Comparison of ENCODE assay signal across 7 mouse cellular contexts in genomic region chr4:151043281-151043680, GRCm38 (mm10). TPM values are rescaled to one million over a fixed set of nuclear protein-coding genes. Genes with fewer than 3 reads are reported as not detected.
DNase-seq lines count a peak whose midpoint lies in the region; ATAC-seq and TF ChIP-seq lines count a peak whose summit lies in the region.

No protein-coding gene starts in this region.

- no peaks in the 10 kb centered on the region for H3K27me3 ChIP-seq in heart, embryonic 11.5 days (ENCODE audit: control insufficient read depth, insufficient read depth, low read length)
- no peaks in the 10 kb centered on the region for H3K27me3 ChIP-seq in kidney, embryonic 14.5 days (ENCODE audit: control insufficient read depth, insufficient read depth, low read length)
- H3K27me3 ChIP-seq in lung, postnatal 0 days (replicated peaks; ENCODE audit: insufficient read depth, low read length), result no peaks in the 10 kb centered on the region

- no peak for ATAC-seq in heart, embryonic 11.5 days (replicated peaks; ENCODE audit: insufficient number of reproducible peaks, low FRiP score, low TSS enrichment)
- ATAC-seq in kidney, embryonic 14.5 days (ENCODE audit: low FRiP score, low TSS enrichment), result no peak
- ATAC-seq in lung, postnatal 0 days, result peak; percentile 62
- ATAC-seq in erythroid progenitor cell, adult 5-6 weeks (replicated peaks; ENCODE audit: low FRiP score, poor library complexity, severe bottlenecking), result no peak

- no peak for TF ChIP-seq CTCF in lung, postnatal 0 days (IDR thresholded peaks at IDR 0.05)

- H3K4me1 ChIP-seq in heart, embryonic 11.5 days (ENCODE audit: control insufficient read depth, insufficient read depth, low read length), result peaks cover 11% of the 10 kb centered on the region; the same call in 1 of the 2 replicates
- peaks cover 8% of the 10 kb centered on the region for H3K4me1 ChIP-seq in kidney, embryonic 14.5 days (ENCODE audit: control insufficient read depth, insufficient read depth, low read length)
- peaks cover 5% of the 10 kb centered on the region; the same call in 1 of the 2 replicates for H3K4me1 ChIP-seq in lung, postnatal 0 days (ENCODE audit: insufficient read depth, low read depth, low read length)

- peak overlapping the region; percentile 67 for H3K4me3 ChIP-seq in heart, embryonic 11.5 days (ENCODE audit: low read depth, low read length)
- peak overlapping the region; percentile 61 for H3K4me3 ChIP-seq in kidney, embryonic 14.5 days (ENCODE audit: low read length)
- H3K4me3 ChIP-seq in lung, postnatal 0 days (ENCODE audit: low read depth, low read length), result peak overlapping the region; percentile 55

- H3K36me3 ChIP-seq in heart, embryonic 11.5 days (ENCODE audit: control insufficient read depth, insufficient read depth, low read length), result no peaks in the 10 kb centered on the region
- H3K36me3 ChIP-seq in kidney, embryonic 14.5 days (ENCODE audit: control insufficient read depth, insufficient read depth, low read length), result peaks cover 10% of the 10 kb centered on the region; the same call in 1 of the 2 replicates
- no peaks in the 10 kb centered on the region; the same call in 1 of the 2 replicates for H3K36me3 ChIP-seq in lung, postnatal 0 days (ENCODE audit: insufficient read depth, low read length)

- H3K9ac ChIP-seq in heart, embryonic 11.5 days (ENCODE audit: low read depth, low read length), result peak overlapping the region; percentile 74; the same call in 1 of the 2 replicates
- peak overlapping the region; percentile 74; the same call in 1 of the 2 replicates for H3K9ac ChIP-seq in kidney, embryonic 14.5 days (ENCODE audit: low read depth, low read length)
- H3K9ac ChIP-seq in lung, postnatal 0 days (replicated peaks; ENCODE audit: low read depth), result peak overlapping the region; percentile 76; the same call in 1 of the 2 replicates

- TF ChIP-seq EP300 in lung, postnatal 0 days (IDR thresholded peaks at IDR 0.05), result 0 out of 2 replicates have a peak, but pooled peaks have one; percentile 52

- peak overlapping the region; percentile 99 for H3K4me2 ChIP-seq in heart, embryonic 11.5 days
- H3K4me2 ChIP-seq in kidney, embryonic 14.5 days (replicated peaks; ENCODE audit: low read depth, low read length), result peak overlapping the region; percentile 99
- peak overlapping the region; percentile 97 for H3K4me2 ChIP-seq in lung, postnatal 0 days (replicated peaks; ENCODE audit: low read depth, low read length)

- peak; percentile 17 to 42 for DNase-seq in adrenal gland, postnatal 36 days
- peak; percentile 63 for DNase-seq in cerebellum, adult 9-10 months
- DNase-seq in lung, postnatal 0 days (ENCODE audit: low spot score), result peak; percentile 91
- no peak for DNase-seq in frontal cortex, postnatal 10 days (ENCODE audit: low spot score in 2 of 2)

- 61% methylated on average over 5 of the region's 5 CpGs for WGBS in heart, embryonic 11.5 days (ENCODE audit: insufficient replicate concordance)
- WGBS in kidney, embryonic 14.5 days, result 40% methylated on average over 5 of the region's 5 CpGs
- WGBS in lung, postnatal 0 days, result 23% methylated on average over 5 of the region's 5 CpGs

- H3K27ac ChIP-seq in heart, embryonic 11.5 days (ENCODE audit: low read depth, low read length), result no peak overlapping the region
- no peak overlapping the region for H3K27ac ChIP-seq in kidney, embryonic 14.5 days (ENCODE audit: low read depth, low read length)
- peak overlapping the region; percentile 93 for H3K27ac ChIP-seq in lung, postnatal 0 days (ENCODE audit: low read length)

- no peaks in the 10 kb centered on the region for H3K9me3 ChIP-seq in heart, embryonic 11.5 days (replicated peaks; ENCODE audit: control insufficient read depth, low read length)
- H3K9me3 ChIP-seq in kidney, embryonic 14.5 days (ENCODE audit: control insufficient read depth, low read length), result no peaks in the 10 kb centered on the region
- no peaks in the 10 kb centered on the region for H3K9me3 ChIP-seq in lung, postnatal 0 days (ENCODE audit: low read length)

RNA-seq across cellular contexts. Expression of gene Per3, which starts 1.2 kb away (rescaled TPM):
- total RNA-seq in adrenal gland, postnatal 36 days (2021), result 10 to 100 TPM; 12.3 to 25.1 TPM
- polyA plus RNA-seq in heart, embryonic 11.5 days (2014; fragmentation: Nextera tagmentation; extraction: Ambion mirVana), result 6.6 and 6.7 TPM in 2 replicates
- 7.8 and 8.8 TPM in 2 replicates for polyA plus RNA-seq in kidney, embryonic 14.5 days (2014; fragmentation: Nextera tagmentation; extraction: Ambion mirVana)
- polyA plus RNA-seq in lung, postnatal 0 days (2015; fragmentation: Nextera tagmentation; extraction: Ambion mirVana), result 22.9 and 27.1 TPM in 2 replicates
- 1.7 and 4.3 TPM in 2 replicates for total RNA-seq in erythroid progenitor cell, adult 5-6 weeks (2015; ENCODE audit: low replicate concordance)
- total RNA-seq in erythroid progenitor cell, adult 5-6 weeks (2017; ENCODE audit: low replicate concordance), result 2.3 and 3.5 TPM in 2 replicates

RNA-seq across cellular contexts. Expression of gene Vamp3, which starts 14.5 kb away (rescaled TPM):
- 10 to 100 TPM; 74.9 to 86.0 TPM for total RNA-seq in adrenal gland, postnatal 36 days (2021)
- 88.5 and 102 TPM in 2 replicates for polyA plus RNA-seq in heart, embryonic 11.5 days (2014; fragmentation: Nextera tagmentation; extraction: Ambion mirVana)
- 77.4 and 115 TPM in 2 replicates for polyA plus RNA-seq in kidney, embryonic 14.5 days (2014; fragmentation: Nextera tagmentation; extraction: Ambion mirVana)
- polyA plus RNA-seq in lung, postnatal 0 days (2015; fragmentation: Nextera tagmentation; extraction: Ambion mirVana), result 122 and 141 TPM in 2 replicates
- 73.8 and 73.9 TPM in 2 replicates for total RNA-seq in erythroid progenitor cell, adult 5-6 weeks (2015; ENCODE audit: low replicate concordance)
- total RNA-seq in erythroid progenitor cell, adult 5-6 weeks (2017; ENCODE audit: low replicate concordance), result 29.7 and 52.1 TPM in 2 replicates

RNA-seq across cellular contexts. Expression of gene Gm13090, which starts 46.1 kb away (rescaled TPM):
- total RNA-seq in adrenal gland, postnatal 36 days (2021), result not detected
- polyA plus RNA-seq in heart, embryonic 11.5 days (2014; fragmentation: Nextera tagmentation; extraction: Ambion mirVana), result 0.21 TPM in 1 of 2 replicates, not detected in the other
- polyA plus RNA-seq in kidney, embryonic 14.5 days (2014; fragmentation: Nextera tagmentation; extraction: Ambion mirVana), result not detected in 2 replicates
- not detected in 2 replicates for polyA plus RNA-seq in lung, postnatal 0 days (2015; fragmentation: Nextera tagmentation; extraction: Ambion mirVana)
- total RNA-seq in erythroid progenitor cell, adult 5-6 weeks (2015; ENCODE audit: low replicate concordance), result not detected in 2 replicates
- not detected in 2 replicates for total RNA-seq in erythroid progenitor cell, adult 5-6 weeks (2017; ENCODE audit: low replicate concordance)

RNA-seq across cellular contexts. Expression of gene Uts2, which starts 46.4 kb away (rescaled TPM):
- total RNA-seq in adrenal gland, postnatal 36 days (2021), result not detected
- not detected in 2 replicates for polyA plus RNA-seq in heart, embryonic 11.5 days (2014; fragmentation: Nextera tagmentation; extraction: Ambion mirVana)
- polyA plus RNA-seq in kidney, embryonic 14.5 days (2014; fragmentation: Nextera tagmentation; extraction: Ambion mirVana), result not detected in 2 replicates
- polyA plus RNA-seq in lung, postnatal 0 days (2015; fragmentation: Nextera tagmentation; extraction: Ambion mirVana), result not detected in 2 replicates
- not detected in 2 replicates for total RNA-seq in erythroid progenitor cell, adult 5-6 weeks (2015; ENCODE audit: low replicate concordance)
- not detected in 2 replicates for total RNA-seq in erythroid progenitor cell, adult 5-6 weeks (2017; ENCODE audit: low replicate concordance)

Comparison
In these comparisons a context has a peak if more than half of its experiments do, and no peak if none do; other contexts are left out.
1. DNase-seq: peak in adrenal gland, postnatal 36 days (2 of 2), cerebellum, adult 9-10 months (single experiment) and lung, postnatal 0 days (single experiment); none in frontal cortex, postnatal 10 days (0 of 2).
2. Peak in every context shown above with its lines, with median percentiles within 50 percentile points of each other: H3K4me2 ChIP-seq, H3K4me3 ChIP-seq and H3K9ac ChIP-seq.